Mouse (Mus musculus): Measurements from ENCODE around the gene Mpig6b.

The Mpig6b gene

DNA sequence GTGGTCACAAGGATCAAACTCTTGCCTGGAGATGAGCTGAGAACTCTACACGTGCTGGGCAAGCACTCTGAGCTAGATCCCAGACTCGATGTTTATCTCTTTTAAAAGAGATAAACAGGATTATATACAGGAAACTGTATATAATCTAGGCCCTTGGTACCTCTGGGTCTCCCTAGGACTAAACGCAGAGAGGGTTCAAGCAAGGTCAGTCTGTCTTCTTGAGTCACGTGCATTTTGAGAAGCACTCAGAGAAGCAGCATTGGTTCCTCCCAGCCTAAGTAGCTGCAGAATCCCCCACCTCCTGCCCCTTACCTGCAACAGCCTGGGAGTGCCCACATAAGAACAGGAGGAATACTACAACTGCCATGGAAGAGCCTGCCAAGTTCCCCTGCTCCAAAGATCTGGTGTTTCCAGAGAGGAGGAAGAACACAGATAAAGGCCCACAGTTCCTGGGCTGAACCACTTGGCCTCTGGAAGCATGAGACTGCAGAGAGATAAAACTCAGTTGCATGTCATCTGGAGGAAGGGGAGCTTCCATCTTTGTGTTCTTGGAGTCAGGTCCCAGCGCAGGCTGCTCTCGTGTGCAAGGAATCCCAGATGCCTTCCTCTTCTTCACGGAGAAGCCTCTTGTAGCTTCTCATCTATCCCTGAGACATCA lies 19.4 kb upstream of the Mpig6b start, which contains the start of gene Ly6g6f:
Gene Ly6g6f, minus strand, starts transcription at position 403 of the 658 bp plus-strand sequence.
- DNase-seq = no peak

DNA sequence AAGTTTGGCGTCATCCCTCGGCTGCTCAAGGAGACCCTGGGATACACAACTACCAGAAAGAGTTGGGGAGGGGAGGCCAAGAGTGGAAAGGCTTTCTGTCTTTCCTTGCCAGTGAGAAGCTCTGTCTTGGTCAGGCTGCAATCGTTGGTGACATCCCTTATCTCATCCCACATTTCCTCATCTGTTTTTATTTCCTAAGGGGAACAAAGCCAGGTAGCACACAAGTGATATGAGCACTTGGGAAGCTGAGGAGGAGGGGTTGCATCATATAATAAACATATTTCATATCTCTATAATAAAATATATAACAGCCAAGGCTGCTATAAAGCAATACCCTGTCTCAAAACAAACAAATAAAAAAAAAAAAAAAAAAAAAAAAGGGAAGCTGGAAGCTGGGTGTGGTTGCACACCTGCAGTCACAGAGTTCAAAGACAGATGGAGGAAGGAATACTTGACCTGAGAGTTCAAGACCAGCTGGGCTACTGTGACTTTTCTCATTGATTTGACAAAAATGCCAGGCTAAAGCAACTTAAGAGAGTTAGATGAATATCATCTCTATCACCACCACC lies 18.0 kb upstream of the Mpig6b start:
- DNase-seq = no peak

DNA sequence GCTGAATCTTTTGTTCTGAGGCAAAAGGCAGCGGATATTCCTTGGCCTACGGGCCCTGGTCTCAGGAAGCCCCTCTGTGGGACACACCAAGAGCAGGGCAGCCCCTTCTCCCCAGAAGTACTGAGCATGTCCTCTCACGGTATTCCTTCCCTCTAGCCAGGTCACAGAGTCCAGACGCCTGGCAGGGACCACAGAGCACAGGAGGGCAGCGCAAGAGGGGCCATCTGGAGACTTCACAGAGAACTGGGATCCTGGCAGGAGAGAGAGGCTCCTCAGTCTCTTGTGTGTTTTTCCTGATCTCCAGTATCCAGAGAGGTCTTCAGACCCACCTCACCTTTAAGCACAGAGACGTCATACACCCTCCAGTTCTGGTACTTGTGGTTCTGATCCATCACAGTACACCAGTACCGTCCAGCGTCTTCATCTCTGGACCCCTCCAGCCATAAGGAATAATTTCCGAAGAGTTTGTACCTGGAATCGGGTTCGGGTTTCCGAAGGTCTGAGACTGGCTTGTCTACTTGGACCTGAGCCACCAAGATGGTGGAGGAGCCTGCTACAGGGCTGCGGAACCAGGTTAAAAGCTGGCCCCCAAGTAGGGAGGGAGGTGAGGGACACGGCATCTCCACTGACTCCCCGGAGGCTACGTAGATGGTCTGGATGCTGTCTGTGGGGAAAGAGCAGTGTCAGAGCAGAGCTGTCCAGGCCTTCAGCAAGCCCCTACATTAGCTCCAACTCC lies 17.0 kb upstream of the Mpig6b start:
- DNase-seq = no peak

DNA sequence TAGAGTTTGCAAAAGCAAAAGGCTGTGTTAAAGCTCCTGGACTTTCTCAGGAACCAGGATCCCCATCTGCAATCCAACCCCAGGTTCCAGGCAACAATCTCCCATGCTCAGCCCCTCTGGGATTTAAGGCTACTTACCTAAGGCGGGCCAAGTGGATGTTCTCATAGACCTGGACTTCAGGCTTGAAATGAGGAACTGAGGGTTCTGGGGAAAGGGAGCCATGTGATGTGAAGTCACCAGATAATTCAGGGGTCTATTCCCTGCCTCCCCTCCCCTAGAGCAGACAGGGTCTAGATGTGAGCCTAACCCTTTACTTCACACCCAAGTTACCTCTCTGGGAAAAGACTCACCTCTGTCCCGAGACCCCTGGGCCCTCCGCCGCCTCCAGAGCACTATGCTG lies 14.7 kb upstream of the Mpig6b start:
- no peak for DNase-seq

DNA sequence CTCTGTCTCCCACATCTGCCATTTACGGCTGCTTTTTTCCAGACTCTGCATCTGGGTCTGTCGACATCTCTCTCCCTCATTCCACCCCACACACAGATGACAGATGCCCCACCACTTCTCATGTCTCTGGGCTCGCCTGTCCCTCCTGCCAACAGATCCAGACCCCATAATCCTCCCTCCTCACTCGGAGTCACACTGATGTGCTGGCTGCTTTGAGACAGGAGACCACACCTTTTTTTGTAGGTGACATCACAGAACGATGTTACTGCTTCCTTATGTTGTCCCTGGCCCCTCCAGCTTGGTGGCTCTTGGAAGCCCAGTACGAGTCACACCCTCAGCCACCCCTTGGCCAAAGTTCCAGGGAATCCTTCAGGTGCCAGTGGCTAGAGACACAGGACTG lies 14.3 kb upstream of the Mpig6b start:
- no peak for DNase-seq

DNA sequence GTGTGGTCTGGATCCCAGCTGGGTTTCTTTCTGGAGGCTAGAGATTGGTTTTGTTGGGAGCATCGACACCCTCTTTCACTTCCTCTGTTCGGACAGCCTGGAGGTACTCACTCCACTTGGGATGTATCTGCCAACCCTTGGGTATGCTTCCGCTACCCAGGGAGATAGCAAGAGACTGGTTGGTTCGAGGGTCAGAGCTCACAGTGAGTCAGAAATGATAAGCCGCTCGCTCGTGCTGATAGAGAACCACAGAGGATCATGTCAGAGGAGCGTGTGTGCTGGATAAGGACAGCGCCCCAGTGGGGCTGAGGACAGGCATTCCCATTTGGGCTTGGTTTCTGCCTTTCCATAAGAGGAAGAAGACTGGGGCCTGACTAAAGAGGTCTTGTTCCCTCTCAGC lies 13.8 kb upstream of the Mpig6b start:
- no peak for DNase-seq

DNA sequence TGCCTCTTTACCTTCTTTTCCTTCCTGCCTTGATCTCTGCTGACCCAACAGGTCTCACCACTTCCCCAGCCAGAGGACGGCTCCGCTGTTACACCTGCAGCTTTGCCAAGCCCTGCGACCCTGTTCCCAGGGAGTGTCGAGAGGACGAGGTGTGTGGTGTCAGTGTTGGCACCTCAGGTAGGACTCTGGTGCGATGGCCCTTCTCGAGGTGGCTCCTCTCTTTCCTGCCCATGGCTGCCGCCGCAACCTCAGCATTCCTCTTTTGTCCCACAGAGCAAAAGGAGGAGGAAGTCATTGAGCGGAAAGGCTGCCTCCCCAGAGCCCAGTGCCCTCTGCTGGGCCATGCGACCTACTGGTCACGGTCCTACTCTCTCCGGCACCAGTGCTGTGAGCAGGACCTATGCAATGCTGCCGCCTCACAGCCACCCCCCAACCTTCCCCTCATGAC lies 11.8 kb upstream of the Mpig6b start, which contains the start of gene Ly6g6d:
Gene Ly6g6d, minus strand, starts transcription at position 280 of the 448 bp plus-strand sequence.
- peak; percentile 80 for DNase-seq

DNA sequence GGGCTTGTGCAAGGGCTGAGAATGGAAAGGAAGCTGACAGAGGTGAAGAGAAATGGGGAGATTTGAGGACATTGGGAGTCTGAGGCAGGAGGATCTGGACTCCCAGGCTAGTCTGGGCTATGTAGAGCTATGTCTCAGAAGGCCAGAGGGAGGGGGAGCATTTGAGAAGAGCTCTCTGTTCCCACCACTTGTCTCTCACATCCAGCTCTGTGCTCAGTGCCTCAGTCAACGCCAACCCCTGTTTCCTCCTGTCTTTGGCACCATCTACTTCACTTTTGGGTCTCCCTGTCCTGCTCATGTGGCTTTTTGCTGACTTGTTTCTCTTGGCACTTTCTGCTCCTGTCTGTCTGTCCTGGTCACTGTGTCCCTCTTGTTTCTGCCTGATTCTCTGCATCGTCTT lies 11.3 kb upstream of the Mpig6b start:
- no peak for DNase-seq

DNA sequence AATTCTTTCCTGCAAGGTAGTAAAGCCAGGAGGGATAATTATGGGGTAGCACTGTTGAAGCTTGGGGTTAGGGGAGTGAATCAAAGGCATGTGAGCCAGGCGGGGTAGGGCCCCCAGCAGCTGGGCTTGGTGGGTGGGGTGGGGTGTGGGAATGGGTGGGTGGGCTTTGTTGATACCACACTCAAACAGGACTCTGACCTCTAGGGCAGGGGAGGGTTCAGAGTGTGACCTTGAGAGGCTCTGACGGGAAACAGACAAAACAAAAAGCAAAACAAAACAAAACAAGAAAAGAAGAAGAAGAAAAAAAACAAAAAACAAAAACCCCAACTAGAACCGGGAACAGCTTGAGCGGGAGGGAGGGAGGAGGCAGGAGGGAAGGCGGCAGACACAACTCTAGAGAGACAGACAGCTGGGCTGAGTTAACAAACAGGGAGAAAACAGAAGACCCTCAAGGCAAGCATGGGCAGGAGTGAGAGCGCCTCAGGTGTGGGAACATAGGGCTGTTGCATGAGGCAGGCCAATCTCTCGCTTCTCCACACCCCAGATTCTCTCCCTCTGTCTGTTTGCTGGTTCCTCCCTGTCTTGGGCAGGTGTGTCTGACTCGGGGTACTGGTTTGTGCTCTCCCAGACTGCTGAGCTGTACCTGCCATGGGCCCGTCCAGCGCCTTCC lies 10.7 kb upstream of the Mpig6b start, which contains the start of gene Ly6g6e:
Gene Ly6g6e, plus strand, starts transcription at position 396 of the 670 bp plus-strand sequence.
- DNase-seq = no peak

DNA sequence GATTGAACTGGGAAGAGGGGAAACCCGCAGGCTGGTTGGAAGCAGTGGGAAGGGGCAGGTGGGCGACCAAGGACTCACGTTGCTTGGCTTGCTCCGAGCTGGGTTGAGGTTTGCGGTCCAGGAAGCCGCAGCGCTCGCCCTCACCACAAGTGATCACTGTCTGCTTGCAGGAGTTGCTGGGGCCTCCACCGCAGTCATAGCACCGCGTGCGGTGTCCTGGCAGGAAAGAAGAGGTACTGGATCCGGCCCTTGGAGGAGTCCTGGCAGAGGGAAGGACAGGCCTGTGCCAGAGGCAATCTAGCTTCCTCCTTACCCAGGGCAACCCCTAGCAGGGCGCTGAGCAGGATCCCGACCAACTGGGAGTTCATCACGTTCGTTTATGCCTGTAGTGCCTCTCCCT lies 8.1 kb upstream of the Mpig6b start:
- no peak for DNase-seq

DNA sequence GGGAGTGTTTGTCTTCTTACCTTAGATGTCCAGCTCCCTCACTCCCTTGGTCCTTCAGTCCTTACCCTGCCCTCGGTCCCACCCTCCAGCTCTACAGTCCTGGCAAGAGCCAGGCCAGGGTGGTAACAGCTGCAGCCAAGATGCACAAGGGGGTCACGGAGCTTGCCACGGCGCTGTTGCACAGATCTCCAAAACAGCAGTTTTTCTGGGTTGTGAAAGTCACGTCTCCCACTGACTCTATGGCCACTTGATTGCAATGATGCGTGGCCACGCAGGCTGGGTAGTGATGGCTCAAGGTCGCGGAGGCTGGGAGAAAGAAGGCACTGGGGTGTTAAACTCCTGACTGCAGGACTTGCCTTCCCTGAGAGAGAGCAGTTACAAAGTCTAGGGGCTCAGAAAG lies 5.5 kb upstream of the Mpig6b start:
- DNase-seq = no peak

DNA sequence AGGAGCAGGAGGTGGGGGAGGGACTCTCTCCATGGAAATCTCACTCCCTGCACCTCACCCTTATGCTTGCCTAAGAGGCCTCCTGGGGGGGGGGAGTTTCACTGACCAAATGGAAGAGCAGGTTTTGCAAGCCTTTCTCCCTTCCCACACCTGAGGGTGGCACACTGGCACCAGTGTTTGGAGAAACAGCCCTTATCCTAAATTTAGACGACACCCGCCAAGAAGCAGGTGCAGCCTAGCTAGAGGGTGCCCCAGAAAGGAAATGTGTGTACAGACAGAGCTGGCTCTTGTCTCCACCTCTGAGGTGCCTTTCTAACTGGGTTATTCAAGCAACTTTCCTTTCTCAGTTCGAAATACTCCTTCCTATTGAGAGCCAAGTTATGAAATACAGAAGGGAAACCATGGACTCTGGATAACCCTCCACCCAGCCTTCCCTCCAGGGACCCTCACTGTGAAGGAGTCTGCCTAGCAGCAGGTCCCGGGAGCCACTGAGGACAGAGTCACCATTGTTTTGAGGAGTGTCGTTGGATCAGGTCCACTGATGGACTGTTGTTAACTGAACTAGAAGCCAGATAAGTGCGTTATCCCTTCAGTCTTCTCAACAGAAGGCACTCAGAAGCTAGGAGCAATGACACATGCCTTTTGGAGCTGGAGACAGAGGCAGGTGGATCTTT lies 4.7 kb upstream of the Mpig6b start:
- no peak for DNase-seq

DNA sequence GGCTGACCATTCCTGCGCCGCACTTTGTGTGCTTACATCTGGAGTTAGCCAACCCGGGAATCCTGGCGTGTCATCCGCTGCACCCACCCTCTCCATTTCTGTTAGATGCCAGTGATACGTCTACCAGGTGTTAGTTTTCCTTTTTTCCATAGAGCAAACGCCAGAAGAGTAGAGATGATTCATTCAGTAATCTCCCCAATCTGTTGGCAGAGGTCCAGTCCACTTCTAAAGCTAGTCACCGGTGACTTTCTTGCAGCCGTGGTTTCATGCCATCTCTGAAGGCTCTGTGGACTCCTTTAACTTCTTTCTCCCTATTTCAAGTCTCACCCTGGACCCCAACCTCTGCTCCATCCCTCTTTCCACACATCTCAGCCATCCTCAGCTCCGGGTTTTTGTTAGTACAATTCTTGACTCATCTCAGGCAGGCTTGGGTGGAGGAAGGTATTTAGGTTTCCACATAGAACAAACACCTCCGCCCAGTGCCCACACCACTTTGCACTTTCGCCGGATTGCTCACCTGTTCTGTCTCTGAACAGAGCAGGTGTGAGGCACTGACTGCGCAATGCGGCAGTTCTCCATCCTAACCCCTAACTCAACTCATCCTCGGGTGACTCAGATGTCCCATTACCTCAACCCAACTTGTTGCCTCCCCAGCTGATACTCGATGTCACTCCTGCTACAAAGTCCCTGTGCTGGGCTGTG lies 2.4 kb upstream of the Mpig6b start:
- DNase-seq = no peak

DNA sequence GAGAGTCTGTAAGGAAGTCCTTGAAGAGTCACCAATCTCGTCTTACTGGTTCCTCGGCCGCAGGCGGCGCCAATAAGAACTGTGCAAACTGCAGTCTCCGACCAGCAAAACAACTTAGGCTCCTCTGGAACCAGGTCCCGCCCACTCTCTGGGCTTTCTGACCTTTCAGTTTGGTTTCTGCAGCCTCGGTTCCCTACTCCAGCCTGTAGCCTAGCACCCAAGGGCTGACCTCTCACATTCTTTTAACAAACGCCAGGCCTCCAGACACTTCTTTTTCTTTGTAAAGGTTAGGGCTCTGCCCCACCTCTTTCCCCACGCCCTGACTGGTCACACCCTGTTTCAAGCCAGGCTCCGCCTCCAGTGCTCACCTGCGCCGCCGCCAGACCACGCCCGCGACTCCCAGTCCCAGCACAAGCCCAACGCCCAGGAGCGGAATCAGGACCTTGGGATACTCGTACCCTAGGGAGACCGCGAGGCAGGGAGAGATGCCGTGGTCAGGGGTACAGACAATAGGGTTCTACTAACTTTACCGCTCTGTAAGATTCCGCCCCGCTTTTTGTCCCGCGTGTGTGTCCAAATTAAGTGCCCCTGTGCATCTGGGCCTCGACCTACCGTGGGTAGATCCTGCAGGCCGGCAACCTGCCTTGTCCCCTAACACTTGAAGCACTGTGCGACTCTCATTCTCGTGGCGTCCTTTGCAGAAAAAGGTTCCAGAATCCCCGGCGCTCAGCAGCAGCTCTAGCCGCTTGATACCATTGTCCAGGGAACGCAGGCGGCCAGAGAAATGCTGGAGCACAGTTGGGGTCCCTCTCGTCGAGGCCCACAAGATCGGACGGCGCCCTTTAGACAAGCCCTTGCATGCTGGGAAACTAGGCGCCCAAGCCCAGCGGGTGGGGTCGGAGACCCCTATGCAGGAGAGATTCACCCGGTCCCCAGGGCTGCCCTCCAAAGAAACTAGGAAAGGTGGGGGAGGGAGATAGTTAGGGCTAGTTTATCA lies 735 bp downstream of the Mpig6b start, which contains the start of gene Ly6g6c:
Gene Ly6g6c, plus strand, starts transcription at position 438 of the 997 bp plus-strand sequence.
- DNase-seq = peak; percentile 84

DNA sequence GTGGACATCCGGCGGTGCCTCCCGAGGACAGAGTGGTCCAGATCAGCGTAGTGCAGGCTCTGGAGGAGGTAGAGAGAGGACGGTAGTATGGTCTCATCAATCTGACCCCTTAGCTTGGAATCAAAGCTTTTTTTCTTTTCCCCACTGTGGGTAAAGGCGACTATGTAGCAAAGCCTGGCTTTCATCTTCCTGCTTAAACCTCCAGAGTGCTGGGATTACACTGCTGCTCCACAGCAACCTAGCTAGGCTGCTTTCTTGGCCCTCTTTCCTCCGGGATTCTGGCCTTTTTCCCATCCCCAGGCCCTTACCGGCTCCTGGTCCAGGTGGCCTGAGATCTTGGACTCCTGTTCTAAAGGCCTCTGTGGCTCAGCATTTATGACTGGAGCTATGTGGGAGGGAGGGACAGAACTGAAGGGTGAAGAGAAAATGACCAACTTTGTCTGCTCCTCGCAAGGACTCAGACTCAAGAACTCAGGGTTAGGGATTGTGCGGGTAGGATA lies 1.6 kb downstream of the Mpig6b start:
- peak; percentile 20 for DNase-seq

DNA sequence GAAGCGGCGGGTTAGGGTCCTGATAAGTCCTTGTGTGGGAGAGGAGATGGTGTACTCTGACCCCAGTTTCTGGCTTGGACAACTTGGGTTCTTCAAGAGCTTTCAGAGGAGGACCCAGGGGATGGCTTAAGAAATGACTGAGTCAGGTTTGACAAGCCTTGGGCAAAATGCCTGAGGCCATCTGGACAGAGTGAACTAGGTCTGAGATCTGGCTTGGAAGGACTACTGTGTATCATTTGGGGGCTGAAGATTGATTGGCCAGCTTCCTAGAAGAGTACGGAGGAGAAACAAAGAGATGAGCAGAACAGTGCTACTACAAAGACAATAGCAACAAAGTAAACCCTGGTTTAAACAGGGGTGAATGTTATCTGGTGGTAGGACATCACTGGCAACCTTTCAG lies 2.5 kb downstream of the Mpig6b start:
- no peak for DNase-seq

DNA sequence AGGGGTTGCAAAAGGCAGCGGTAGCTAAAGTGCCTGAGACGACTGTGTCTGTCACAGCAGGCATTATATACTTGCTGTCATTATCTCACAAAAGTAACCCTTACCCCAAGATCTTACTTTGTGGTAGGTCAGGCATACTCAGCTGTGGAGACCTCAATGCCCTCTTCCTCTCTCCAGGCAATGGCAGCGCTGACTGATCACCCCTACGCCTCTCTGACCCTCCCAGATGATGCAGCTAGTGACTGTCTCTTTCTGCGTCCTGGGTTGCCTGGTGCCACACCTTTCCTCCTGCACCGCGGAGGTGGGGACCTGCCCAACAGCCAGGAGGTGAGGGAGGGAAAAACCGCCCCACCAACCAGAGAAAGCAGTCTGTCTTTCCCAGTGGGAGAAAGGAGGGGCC lies 4.7 kb downstream of the Mpig6b start:
- no peak for DNase-seq

DNA sequence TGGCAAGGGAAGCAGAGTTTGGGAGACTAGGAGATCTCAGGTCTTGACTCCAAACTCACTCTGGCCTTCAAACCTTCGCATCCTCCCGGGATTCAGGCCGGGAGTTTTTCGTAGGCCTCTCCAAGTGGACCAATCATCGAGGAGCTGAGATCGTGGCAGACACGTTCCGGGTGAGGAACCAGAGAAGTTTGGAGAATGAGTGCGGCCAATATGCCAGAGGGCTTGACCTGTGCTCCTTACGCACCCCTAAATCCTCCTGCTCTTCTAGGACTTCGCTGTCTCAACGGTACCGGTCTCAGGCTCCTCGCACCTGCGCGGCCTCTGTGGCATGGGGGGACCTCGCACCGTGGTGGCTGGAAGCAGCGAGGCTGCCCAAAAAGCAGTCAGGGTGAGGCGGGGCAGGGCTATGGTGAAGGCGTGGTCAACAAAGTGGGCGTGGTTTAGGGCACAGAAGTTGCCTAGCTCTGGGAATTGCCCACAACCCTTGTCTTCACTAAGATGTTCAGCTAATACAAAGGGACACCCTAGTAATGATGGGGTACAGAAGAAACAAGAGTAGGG lies 5.2 kb downstream of the Mpig6b start:
- peak; percentile 42 for DNase-seq

DNA sequence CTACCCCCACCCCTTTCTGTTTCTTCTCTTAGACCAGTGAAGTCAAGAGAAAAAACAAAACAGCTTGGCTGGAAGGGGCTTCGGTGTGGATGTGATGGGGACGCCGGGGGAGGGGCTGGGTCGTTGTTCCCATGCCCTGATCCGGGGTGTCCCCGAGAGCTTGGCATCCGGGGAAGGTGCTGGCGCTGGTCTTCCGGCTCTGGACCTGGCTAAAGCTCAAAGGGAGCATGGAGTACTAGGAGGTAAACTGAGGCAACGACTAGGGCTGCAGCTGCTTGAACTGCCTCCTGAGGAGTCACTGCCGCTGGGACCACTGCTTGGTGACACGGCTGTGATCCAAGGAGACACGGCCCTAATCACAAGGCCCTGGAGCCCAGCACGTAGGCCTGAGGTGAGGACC lies 5.9 kb downstream of the Mpig6b start:
- DNase-seq = no peak
